Mouse (Mus musculus) stomach, postnatal 0 days (tissue): ENCODE data around the gene Nt5c2.

Source experiments
- CTCF ChIP-seq: IDR thresholded peaks from 2 replicates; pipeline ENCODE4 v1.5.1; 2016; ENCODE audit warnings: antibody characterized with exemption, low read depth, mild to moderate bottlenecking, moderate library complexity
- EP300 ChIP-seq: optimal IDR thresholded peaks from 2 replicates; pipeline ENCODE3; 2016; ENCODE audit warnings: antibody characterized with exemption

DNA sequence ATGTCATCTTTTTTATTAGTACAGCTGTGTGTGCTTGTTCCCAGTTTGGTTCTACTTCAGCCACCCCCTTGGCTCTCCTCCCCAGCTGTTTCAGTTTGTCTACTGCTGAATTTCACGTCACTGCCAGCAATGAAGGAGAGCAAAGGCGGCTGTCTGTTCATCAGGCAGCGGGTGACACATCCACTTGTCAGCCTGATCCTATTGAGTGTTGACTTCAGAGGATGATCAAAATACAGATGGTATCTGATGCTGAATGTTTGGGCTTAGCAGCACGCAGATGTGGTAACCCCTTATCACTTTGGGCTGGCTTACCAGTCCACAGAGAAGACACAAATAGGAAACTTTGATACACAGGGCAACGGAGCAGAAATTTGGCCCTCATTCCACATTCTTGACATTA lies 168.5 kb downstream of the Nt5c2 start:
- TF ChIP-seq CTCF = no peak
- TF ChIP-seq EP300 = no peak
